Mouse (Mus musculus) cerebellum, postnatal 14 days (tissue): Measurements from ENCODE around the gene Gm21861.
"Not testable (repeated sequence)": the region's sequence is repeated elsewhere in the genome, so short reads cannot be mapped to it uniquely, and the experiment has no call there.

Experiments used
- DNase-seq, 2 experiments: peaks; one replicate each; pipeline ENCODE4 v3.0.0; 2021; ENCODE audit warnings: mixed read lengths in 2 of 2

Gene Gm21861

DNA sequence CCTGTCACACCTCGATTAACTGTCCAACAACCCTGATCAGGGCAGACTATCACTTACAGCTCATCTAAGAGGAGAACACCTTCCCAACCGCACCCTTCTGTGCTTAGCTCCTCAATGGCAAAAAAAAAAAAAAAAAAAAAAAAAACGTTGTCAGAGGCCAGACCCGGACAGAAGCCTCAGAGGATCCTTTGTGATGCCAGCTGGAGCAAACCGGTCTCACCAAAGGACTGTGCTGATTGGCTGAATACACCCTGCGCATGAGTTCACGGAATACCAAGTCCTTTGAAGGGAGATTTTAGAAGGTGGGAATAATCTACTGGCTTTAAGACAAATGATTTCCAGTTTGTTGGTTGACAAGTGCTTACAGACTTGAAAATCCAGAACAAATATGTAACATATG lies at the start of gene Gm21861:
TSS of gene Gm21861 (minus strand) at position 101 of the 400 bp plus-strand sequence.
- DNase-seq, result not testable (repeated sequence)
